Mouse (Mus musculus) heart, adult 18-20 months (tissue): Measurements from ENCODE around the gene Thop1. TPM values are rescaled to one million over a fixed set of nuclear protein-coding genes. Genes with fewer than 3 reads are reported as not detected.

Experiments
- DNase-seq, 2 experiments: peaks; one replicate each; pipeline ENCODE4 v3.0.0; 2021 to 2022; ENCODE audit warnings: mixed read lengths in 1 of 2
- microRNA-seq, 2 experiments: library from miRNA; unstranded; fragments of <30 nt; microRNA quantifications; one replicate each; pipeline ENCODE4 v1.2.0; 2022
- total RNA-seq, 2 experiments: library from RNA; stranded (reverse); gene quantifications; 2 replicates each; pipeline ENCODE4 v1.2.3; 2021

Gene Thop1
- total RNA-seq, 2 experiments from 2014 or later, result 12.8 to 14.8 TPM

DNA sequence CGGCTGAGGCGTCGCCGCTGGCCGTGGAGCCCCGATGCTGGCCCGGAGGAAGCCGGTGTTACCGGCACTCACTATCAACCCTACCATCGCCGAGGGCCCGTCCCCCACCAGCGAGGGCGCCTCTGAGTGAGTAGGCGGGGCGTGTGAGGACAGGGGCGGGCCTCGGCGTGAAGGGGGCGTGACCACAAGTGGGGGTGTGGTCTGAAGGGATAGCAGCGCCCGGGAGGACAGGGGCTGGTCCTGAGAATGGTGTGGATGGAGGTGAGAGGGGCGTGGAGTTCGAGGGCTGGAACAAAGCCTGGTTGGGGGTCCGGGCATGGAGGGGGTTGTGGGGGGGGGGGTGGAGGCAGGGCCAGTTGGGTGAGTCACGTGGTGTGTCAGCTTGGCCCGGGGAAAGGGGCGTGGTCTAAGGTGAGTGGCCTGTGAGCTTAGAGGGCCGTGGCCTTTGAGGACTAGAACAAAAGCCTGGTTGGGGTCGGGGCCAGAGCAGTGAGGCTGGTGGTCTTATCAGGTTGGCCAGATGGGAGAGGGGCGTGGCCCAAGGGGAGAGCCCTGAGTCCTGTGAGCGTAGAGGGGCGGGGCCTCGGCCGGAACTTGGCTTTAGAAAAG lies 36.4 kb downstream of the Thop1 start:
- DNase-seq, result peak; percentile 84 to 88

DNA sequence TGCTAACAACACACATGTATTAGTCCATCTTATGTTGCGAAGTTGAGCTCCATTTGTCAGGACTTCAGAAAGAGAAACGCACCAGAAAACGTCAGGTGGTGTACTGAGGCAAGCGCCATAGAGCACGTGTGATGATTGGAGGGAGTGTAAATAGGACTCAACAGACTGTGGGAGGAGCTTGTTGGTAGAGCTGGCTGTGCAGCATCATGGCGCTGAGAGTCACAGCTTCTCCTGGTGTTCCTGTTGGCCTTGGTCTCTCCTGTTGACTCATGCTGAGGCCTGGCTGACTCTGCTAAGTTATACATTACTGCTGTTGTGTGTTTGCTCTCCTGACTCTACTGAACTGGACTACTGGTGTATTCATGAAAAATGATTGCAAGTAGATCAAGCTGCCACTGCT lies 43.1 kb downstream of the Thop1 start:
- no peak for DNase-seq

DNA sequence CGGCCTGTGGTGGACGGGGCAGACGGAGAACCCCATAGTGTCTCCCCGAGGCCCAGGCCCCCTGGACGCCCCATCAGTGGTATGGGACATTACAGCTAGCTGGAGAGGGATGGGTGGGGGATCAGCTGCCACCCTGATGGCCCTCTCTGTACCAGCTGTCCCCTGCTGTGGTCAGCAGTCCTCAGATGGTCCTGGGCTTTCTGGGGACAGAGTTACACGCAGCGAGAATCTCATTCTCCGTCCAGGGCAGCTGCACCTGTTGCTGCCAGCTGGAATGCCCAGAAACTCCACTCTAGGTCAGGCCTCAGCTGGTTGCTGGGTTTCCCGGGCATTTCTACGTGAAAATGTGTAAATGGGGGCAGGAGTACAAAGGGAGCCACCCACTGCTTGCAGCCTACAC lies 49.8 kb downstream of the Thop1 start:
- DNase-seq, result no peak

DNA sequence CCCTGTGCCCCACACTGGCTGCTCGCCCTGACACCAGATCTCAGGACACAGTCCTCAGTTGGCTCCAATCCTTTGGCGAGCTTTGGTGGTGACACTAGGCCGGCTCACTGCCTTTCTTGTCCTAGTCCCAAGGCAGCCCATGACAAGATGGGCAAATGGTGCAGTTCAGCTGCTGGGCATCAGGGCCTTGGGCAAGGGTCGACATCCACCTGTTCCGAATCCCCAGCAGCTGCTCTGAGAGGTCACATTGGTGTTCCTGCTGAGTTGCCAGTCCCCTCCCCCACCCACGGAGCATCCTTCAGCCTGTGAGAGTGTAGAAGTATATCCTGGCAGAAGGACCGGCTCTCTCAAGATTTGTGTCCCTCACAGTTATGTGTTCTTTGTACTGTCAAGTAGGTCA lies 50.8 kb downstream of the Thop1 start:
- DNase-seq, result no peak

- DNase-seq, result no peak
Observed at GRCm38 (mm10) chr10:81122889-81123288, 53.1 kb downstream of the Thop1 start.

DNA sequence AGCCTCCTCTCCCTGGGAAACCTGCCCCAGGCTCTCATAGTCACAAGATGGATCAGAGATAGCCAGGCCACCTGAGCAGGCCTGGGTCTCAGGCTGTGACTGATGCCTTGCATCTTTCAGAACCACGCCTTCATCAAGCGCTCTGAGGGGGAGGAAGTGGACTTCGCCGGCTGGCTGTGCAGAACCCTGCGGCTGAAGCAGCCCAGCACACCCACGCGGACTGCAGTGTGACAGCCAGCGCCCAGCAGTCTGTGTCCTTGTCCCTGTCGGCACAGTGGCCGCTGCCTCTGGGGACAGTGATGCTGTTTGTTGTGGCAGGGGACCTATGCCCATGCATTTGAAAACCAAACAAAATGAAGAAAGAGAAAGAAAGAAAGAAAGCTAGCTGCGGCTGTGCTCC lies 53.7 kb downstream of the Thop1 start:
- no peak for DNase-seq

Small RNA genes within 50 kb of the gene (microRNA-seq; reads per million reads assigned to microRNA genes)
- gene Mir5615-1 (0 reads per million in 2 experiments), gene Mir5615-2 (0 reads per million in 2 experiments)

Other genes starting within 250 kb of the Thop1 start
- gene Oaz1, start 243.4 kb upstream of the Thop1 start, total RNA-seq, result 100 to 1,000 TPM; 897 to 934 TPM
- gene Lingo3, start 226.0 kb upstream of the Thop1 start, total RNA-seq, result 10 to 100 TPM; 13.5 to 16.6 TPM
- 10 to 100 TPM; 23.5 to 27.8 TPM for gene Lsm7, start 214.8 kb upstream of the Thop1 start, total RNA-seq
- gene Sppl2b, start 214.8 kb upstream of the Thop1 start, total RNA-seq, result 10 to 100 TPM; 11.9 to 15.9 TPM
- not detected for gene Tmprss9, start 198.2 kb upstream of the Thop1 start, total RNA-seq
- gene Timm13, start 169.1 kb upstream of the Thop1 start, total RNA-seq, result 100 to 1,000 TPM; 125 to 144 TPM
- 1 to 10 TPM; 4.7 to 5.8 TPM for gene Lmnb2, start 151.8 kb upstream of the Thop1 start, total RNA-seq
- 10 to 100 TPM; 14.9 to 19.0 TPM for gene Gadd45b, start 140.0 kb upstream of the Thop1 start, total RNA-seq
- gene Gng7, start 55.1 kb upstream of the Thop1 start, total RNA-seq, result 1 to 10 TPM in 1 of 2 experiments, under 1 TPM in 1; 0.82 to 1.3 TPM
- gene Diras1, start 44.4 kb upstream of the Thop1 start, total RNA-seq, result not detected
- 10 to 100 TPM; 12.8 to 14.2 TPM for gene Slc39a3, start 32.6 kb upstream of the Thop1 start, total RNA-seq
- gene Sgta, start 9.9 kb upstream of the Thop1 start, total RNA-seq, result 100 to 1,000 TPM in 1 of 2 experiments, 10 to 100 TPM in 1; 99.5 to 102 TPM
- gene Creb3l3, start 28.8 kb downstream of the Thop1 start, total RNA-seq, result under 1 TPM; 0.31 to 0.74 TPM
- 100 to 1,000 TPM; 118 to 132 TPM for gene Map2k2, start 35.9 kb downstream of the Thop1 start, total RNA-seq
- gene Zbtb7a, start 65.2 kb downstream of the Thop1 start, total RNA-seq, result 10 to 100 TPM; 33.8 to 34.9 TPM
- 10 to 100 TPM; 16.5 to 16.9 TPM for gene Pias4, start 97.9 kb downstream of the Thop1 start, total RNA-seq
- gene Eef2, start 106.6 kb downstream of the Thop1 start, total RNA-seq, result 1,000 to 10,000 TPM; 1,062 to 1,185 TPM
- gene Dapk3, start 113.0 kb downstream of the Thop1 start, total RNA-seq, result 10 to 100 TPM; 29.9 to 34.5 TPM
- not detected for gene 4930442H23Rik, start 113.8 kb downstream of the Thop1 start, total RNA-seq
- 1 to 10 TPM; 7.1 to 8.8 TPM for gene Nmrk2, start 132.0 kb downstream of the Thop1 start, total RNA-seq
- gene Atcay, start 160.8 kb downstream of the Thop1 start, total RNA-seq, result not detected
- 1 to 10 TPM; 2.3 to 2.5 TPM for gene Zfr2, start 163.1 kb downstream of the Thop1 start, total RNA-seq
- gene Matk, start 182.9 kb downstream of the Thop1 start, total RNA-seq, result under 1 TPM; 0.42 to 0.87 TPM
- 10 to 100 TPM; 85.7 to 89.6 TPM for gene Mrpl54, start 196.9 kb downstream of the Thop1 start, total RNA-seq
- gene Apba3, start 196.9 kb downstream of the Thop1 start, total RNA-seq, result 100 to 1,000 TPM in 1 of 2 experiments, 10 to 100 TPM in 1; 85.9 to 110 TPM
- gene Tjp3, start 221.5 kb downstream of the Thop1 start, total RNA-seq, result under 1 TPM in 1 of 2 experiments, not detected in 1; 0.87 TPM
- gene Pip5k1c, start 222.9 kb downstream of the Thop1 start, total RNA-seq, result 10 to 100 TPM; 23.1 to 25.6 TPM